Mouse (Mus musculus) heart, adult 8-10 months (tissue): ENCODE data around the gene Snx11. TPM values are rescaled to one million over a fixed set of nuclear protein-coding genes. Genes with fewer than 3 reads are reported as not detected.
"Not testable (repeated sequence)": the region's sequence is repeated elsewhere in the genome, so short reads cannot be mapped to it uniquely, and the experiment has no call there.

Experiments used
- DNase-seq: peaks from one replicate; pipeline ENCODE4 v3.0.0; 2022; ENCODE audit warnings: low spot score
- total RNA-seq, 4 experiments: library from RNA; stranded (reverse); gene quantifications; 2 replicates each; pipeline ENCODE4 v1.2.4; 2022

Snx11 gene
- total RNA-seq, 4 experiments from 2014 or later, result 11.6 to 14.5 (median 12.9) TPM

GRCm38 (mm10) chr11:96796081-96796480, 18.7 kb upstream of the Snx11 start:
- no peak for DNase-seq

- DNase-seq, result no peak
These were observed 18.1 kb upstream of the Snx11 start for GRCm38 (mm10) chr11:96795491-96795890.

- no peak for DNase-seq
These were observed 13.3 kb upstream of the Snx11 start for GRCm38 (mm10) chr11:96790681-96791080.

GRCm38 (mm10) chr11:96789990-96790389, 12.6 kb upstream of the Snx11 start:
- DNase-seq, result no peak

GRCm38 (mm10) chr11:96788871-96789795, 11.8 kb upstream of the Snx11 start, which contains the start of gene Cbx1:
Cbx1 (plus strand) TSS chr11:96789127.
- peak; percentile 92 for DNase-seq

GRCm38 (mm10) chr11:96786731-96787450, 9.5 kb upstream of the Snx11 start:
- no peak for DNase-seq

- DNase-seq, result peak; percentile 55
These were observed 7.5 kb upstream of the Snx11 start for GRCm38 (mm10) chr11:96784847-96785246.

GRCm38 (mm10) chr11:96781425-96781824, 4.1 kb upstream of the Snx11 start:
- DNase-seq, result no peak

- no peak for DNase-seq
These were observed 2.9 kb upstream of the Snx11 start for GRCm38 (mm10) chr11:96780306-96780705.

- DNase-seq, result not testable (repeated sequence)
These were observed 785 bp upstream of the Snx11 start for GRCm38 (mm10) chr11:96778061-96778627.

- no peak for DNase-seq
These were observed 1.3 kb downstream of the Snx11 start for GRCm38 (mm10) chr11:96776068-96776467.

- no peak for DNase-seq
These were observed 1.7 kb downstream of the Snx11 start for GRCm38 (mm10) chr11:96775665-96776064.

GRCm38 (mm10) chr11:96775063-96775462, 2.3 kb downstream of the Snx11 start:
- DNase-seq, result no peak

- DNase-seq, result no peak
These were observed 2.8 kb downstream of the Snx11 start for GRCm38 (mm10) chr11:96774536-96774935.

- DNase-seq, result no peak
These were observed 4.9 kb downstream of the Snx11 start for GRCm38 (mm10) chr11:96772413-96772812.

- no peak for DNase-seq
These were observed 5.9 kb downstream of the Snx11 start for GRCm38 (mm10) chr11:96771274-96771975.

- DNase-seq, result no peak
These were observed 9.1 kb downstream of the Snx11 start for GRCm38 (mm10) chr11:96768240-96768639.

GRCm38 (mm10) chr11:96767096-96767495, 10.3 kb downstream of the Snx11 start:
- no peak for DNase-seq

- DNase-seq, result no peak
These were observed 10.8 kb downstream of the Snx11 start for GRCm38 (mm10) chr11:96766555-96766954.

GRCm38 (mm10) chr11:96765645-96766044, 11.7 kb downstream of the Snx11 start:
- peak; percentile 49 for DNase-seq

GRCm38 (mm10) chr11:96764511-96765350, 12.6 kb downstream of the Snx11 start:
- DNase-seq, result no peak
